Mouse (Mus musculus): ENCODE results near the gene Zfp784. TPM values are rescaled to one million over a fixed set of nuclear protein-coding genes. Genes with fewer than 3 reads are reported as not detected.
"Not testable (repeated sequence)": the region's sequence is repeated elsewhere in the genome, so short reads cannot be mapped to it uniquely, and the experiment has no call there.

Gene Zfp784
- total RNA-seq, 2 experiments from 2014 or later, result 5.2 to 5.6 TPM

DNA sequence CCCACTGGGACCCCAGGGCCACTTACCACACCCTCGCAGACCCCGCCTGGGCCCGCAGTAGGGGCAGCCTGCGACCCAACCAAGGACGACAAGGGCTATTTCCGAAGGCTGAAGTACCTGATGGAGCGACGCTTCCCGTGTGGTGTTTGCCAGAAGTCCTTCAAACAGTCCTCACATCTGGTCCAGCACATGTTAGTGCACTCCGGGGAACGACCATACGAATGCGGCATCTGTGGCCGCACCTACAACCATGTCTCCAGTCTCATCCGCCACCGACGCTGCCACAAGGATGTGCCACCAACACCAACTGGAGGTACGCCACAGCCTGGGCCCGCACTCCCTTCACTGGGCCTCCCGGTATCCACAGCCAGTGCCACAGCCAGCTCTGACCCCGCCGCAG lies 8.7 kb downstream of the Zfp784 start:
- intact Hi-C loops (cut with DNase I), result no loop called here
- DNase-seq, result no peak

GRCm38 (mm10) chr7:5021197-5021596 lies 17.0 kb downstream of the Zfp784 start:
- intact Hi-C loops (cut with DNase I), result no loop called here
- DNase-seq, result no peak

DNA sequence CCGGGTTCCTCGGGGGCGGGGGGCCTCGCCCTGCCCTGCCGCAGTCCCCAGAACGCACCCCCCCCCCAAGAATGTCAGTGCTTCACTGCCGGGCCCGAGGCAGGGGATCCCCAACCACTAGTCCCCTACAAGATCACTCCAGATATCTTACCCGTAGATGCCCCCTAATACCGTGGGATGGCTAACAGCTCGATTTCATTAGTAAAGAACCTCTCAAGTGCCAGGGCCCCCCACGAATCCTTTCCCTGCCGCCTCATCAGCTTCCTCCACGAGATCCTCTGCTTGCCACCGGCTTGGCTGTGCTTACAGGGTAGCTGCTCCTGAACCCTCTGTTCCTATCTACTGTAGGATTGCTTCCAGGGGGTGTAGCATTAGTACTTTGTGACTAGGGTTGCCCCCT lies 17.6 kb downstream of the Zfp784 start:
- DNase-seq, result no peak
- intact Hi-C loops (cut with DNase I), result no loop called here

DNA sequence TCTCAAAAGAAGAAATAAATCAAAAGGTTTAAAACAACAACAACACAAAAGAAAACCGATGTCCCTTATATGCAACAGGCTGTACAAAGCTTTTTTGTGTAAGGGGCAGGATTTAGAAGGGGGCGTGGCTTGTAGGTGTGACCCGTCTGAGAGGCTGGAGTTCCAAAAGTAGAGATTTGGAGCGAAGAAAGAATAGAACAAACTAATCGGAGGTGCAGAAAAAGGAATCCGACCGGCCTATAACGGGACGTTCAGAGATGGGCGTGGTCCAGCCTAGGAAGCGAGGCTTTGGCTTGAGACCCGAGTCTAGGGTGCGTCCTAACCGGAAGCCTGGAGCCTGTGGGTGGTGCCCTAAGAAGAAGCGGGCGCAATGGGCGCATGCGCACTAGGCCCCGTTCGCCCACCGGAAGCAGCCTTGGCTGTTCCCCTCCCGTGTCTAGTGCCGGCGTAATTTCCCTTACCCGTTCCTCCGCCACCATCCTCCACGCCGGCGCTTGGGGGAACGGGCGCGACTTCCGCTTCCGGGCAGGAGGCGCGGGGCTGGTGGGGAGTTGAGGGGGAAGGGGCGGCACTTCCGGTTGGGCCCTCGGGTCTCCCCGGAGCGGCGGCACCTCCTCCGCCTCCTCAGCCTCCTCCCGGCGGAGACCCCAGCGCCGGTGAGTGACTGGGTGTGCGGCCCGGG lies 18.1 kb downstream of the Zfp784 start, which contains the start of the genes Zfp865 and Ccdc106:
Gene Zfp865, plus strand, starts transcription at position 377 of the 682 bp plus-strand sequence.
Gene Ccdc106, plus strand, starts transcription at position 554 of the 682 bp plus-strand sequence.
- intact Hi-C loops (cut with DNase I), result loop anchor here (5.0 kb wide), 1 partner anchor 32 kb away; the partner anchor contains the start of gene Zfp580

DNA sequence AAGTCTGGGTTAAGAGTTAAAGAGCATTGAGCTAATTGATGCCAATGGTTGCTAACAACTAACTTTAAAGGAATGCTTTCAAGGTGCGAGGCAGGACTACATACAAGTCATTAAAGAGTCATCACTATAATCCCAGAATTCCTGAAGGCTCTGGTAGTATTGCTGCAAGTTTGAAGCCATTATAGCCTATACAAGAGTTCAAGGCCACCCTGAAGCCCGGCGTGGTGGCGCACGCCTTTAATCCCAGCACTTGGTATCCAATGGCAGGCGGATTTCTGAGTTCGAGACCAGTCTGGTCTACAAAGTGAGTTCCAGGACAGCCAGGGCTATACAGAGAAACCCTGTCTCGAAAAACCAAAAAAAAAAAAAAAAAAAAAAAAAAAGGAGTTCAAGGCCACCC lies 18.7 kb downstream of the Zfp784 start:
- intact Hi-C loops (cut with DNase I), result loop anchor here (5.0 kb wide), 1 partner anchor 33 kb away; the partner anchor contains the start of gene Zfp580
- not testable (repeated sequence) for DNase-seq

More for the DNA sequence above, 18.1 kb downstream of the Zfp784 start, which contains the start of the genes Zfp865 and Ccdc106:
- peak; percentile 99 for DNase-seq

GRCm38 (mm10) chr7:5017931-5018330 lies 20.3 kb downstream of the Zfp784 start:
- DNase-seq, result no peak
- intact Hi-C loops (cut with DNase I), result loop anchor here (5.0 kb wide), 1 partner anchor 34 kb away; the partner anchor contains the start of gene Zfp580

DNA sequence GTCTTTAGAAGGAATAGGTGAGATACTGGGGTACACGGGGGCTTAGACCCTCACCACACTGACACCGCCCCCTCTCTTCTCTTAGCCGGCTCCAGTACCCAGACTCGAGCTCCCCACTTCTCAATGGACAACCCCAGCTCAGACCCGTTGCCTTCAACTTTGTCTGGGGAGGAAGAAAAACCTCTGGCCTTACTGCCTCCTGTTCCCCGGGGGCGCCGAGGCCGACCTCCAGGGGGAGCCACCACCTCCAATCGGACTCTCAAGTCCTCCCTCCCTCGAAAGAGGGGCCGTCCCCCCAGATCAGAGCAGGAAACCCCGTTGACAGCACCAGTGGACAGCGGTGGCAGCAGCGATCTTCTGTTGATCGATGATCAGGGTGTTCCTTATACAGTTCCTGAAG lies 20.9 kb downstream of the Zfp784 start:
- intact Hi-C loops (cut with DNase I), result loop anchor here (5.0 kb wide), 1 partner anchor 35 kb away; the partner anchor contains the start of gene Zfp580
- DNase-seq, result no peak

DNA sequence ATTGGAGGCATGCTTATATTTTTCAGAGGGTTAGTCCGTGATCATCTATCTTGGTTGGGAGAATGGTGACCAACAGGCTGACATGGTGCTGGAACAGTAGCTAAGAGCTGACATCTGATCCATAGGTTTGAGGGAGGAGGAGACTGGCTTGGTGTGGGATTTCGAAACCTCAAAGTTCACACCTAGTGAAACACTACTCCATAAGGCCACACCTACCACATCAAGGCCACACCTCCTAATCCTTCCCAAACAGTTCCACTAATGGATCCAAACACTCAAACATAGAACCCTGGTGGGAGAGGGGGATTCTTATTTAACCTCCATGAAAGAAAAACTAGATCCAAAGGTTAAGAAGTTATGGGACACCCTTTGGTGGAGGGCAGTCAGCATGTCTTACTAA lies 21.3 kb downstream of the Zfp784 start:
- no peak for DNase-seq
- intact Hi-C loops (cut with DNase I), result loop anchor here (5.0 kb wide), 1 partner anchor 35 kb away; the partner anchor contains the start of gene Zfp580

DNA sequence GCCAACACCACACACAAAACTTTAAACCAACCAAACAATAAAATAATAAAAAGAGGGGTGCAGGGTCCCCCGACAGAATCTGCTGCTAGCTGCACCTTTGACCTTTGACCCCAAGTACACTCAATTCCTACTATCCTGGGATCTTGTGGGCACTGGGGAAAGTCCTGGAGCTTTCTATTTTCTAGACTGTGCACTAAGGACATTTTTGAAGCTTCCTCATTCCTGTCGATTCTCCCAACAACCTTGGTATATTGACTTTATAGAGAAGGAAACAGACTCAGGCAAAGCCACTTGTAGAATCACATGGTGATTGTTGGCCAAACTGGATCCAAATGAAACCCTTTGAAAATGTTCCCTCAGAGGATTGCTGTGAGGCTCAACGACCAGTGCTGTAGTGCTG lies 22.2 kb downstream of the Zfp784 start:
- no peak for DNase-seq
- intact Hi-C loops (cut with DNase I), result loop anchor here (5.0 kb wide), 1 partner anchor 36 kb away; the partner anchor contains the start of gene Zfp580

DNA sequence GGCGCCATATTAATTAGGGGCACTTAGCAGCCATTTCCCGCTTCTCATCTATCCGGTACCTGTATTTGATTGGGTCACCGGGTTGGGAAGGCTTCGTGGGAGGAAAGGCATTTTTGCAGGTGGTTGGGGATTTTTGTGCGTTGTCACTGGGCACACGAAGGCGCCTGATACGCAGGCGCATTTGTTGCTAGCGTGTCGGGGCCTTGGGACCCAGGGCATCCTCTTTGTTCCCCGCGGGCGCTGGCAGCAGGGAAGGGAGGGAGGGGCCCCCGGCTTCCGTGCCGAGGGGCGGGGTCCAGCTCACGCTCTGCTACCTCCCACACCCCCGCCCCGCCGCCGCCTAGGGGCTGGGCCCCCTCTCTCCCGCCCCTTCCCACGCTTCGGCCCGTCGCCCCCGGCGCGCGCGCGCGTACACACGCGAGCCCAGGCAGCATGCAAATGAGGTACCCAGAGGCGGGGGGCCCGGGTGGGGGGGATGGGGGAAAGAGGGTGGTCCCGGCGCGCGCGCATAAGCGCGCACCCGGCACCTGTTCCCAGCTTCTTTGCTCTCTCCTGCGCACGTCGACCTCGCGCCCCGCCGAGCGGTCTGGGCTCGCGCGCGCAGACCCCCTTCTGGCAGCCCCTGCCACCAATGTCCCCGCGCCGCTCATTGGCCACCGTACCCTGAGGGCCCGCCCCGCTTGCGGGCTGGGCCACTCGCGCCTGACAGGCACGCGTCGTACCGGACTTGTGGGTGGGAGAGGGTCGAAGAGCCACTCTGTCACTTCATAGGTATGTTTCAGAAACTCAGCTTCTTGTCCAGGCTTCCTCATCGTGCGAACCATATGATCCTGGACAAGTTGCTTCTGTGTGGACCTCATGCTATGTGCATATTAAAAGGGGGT lies 22.9 kb downstream of the Zfp784 start, which contains the start of gene Gm44973:
Gene Gm44973, plus strand, starts transcription at position 379 of the 884 bp plus-strand sequence.
- intact Hi-C loops (cut with DNase I), result loop anchor here (5.0 kb wide), 1 partner anchor 37 kb away; the partner anchor contains the start of gene Zfp580
- DNase-seq, result peak; percentile 98

DNA sequence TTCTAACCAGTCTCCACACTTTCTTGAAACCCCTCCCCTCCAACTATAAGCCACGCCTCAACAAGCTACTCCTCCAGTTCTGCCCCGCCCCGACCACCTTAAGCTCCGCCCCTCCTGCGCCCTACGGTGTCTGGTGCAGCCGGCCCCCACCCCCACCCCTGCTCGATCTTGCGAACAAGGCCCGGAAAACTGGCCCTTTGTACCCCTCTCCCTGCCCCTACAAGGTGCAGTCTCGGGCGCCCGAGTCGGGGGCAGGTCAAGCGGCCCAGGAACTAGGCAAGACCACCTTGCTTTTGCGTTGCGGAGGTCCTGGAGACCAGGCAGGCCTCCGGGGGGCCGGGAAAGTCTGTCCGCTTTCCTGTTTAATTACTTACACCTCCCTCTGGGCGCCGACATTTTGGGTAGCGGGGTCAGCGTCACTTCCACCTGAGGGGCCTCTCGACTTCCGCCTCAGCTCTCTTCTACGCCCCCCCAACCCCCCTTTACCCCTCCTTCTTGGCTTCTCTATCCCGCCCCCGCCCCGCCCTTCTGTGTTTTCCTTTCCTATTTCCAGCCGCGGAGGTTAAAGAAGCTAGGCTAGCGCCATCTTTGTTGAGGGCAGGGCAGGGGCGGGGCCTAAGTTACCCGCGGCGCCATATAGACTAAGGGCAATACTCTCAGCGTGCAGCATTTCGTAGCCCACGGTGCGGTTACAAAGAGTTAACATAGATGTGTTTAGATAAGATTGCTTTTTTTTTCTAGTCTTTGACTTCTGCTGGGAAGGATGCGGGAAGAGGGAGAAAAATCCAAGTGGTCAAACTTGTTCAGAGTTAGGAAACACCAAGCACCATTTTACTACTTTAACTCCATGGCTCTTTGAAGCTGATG lies 23.8 kb downstream of the Zfp784 start, which contains the start of the genes Zfp524 and Fiz1:
Gene Zfp524, plus strand, starts transcription at position 165 of the 867 bp plus-strand sequence.
Gene Fiz1, minus strand, starts transcription at position 447 of the 867 bp plus-strand sequence.
- intact Hi-C loops (cut with DNase I), result loop anchor here (5.0 kb wide), 1 partner anchor 38 kb away; the partner anchor contains the start of gene Zfp580
- peak; percentile 97 for DNase-seq

DNA sequence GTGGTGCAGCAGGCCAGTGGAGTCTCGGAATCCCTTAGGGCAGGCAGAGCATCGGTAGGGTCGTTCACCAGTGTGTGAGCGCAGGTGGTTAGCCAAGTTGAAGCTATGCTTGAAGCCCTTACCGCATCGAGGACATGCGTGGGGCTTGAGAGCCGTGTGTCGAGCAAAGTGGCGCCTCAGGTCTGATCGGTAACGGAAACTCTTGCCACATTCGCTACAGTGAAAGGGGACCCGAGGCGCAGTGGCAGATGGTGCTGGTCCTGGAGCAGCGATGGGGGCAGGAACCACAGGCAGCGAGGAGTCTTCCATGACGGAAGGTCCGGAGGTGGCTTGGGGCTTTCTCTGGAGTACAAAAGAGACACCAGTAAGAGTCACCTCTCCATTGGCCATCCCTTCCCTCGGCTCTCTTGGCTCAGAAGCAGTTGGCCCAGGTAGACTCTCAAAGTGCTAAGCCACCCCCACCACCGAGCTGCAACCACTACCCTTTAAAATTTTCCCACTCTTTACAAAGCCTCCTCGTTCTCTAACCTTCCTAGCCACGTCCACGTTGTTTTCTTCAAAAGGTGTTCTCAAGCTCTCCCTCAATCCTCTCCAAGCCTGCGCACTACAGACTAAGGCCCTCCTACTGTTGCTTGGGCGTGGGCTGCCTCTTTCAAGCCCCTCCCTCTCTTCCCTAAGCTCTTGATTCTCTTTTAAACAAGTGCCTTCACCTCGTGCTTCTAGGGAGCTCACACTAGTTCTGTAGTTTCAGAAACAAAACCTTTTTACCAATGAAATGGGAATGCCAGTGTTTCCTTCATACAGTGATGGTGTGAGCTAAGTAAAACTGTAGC lies 25.3 kb downstream of the Zfp784 start:
- no peak for DNase-seq
- intact Hi-C loops (cut with DNase I), result no loop called here

DNA sequence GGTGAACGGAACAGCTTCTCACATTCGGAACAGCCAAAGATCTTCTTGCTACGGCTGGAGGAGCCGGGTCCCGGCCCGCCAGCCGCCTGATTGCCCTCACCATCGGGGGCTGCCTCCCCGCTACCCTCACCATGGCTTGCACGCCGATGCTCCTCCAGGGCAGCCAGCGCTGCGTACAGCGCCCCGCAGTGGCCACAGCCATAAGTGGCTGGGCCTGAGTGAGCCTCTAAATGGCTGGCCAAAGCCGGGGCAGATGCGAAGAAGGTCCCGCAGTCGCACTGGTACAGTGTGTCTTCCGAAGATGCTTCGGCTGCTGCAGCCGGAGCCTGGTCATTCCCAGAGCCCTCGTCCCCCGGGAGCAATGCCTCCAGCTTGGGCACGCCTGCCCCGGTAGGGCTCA lies 30.0 kb downstream of the Zfp784 start:
- no peak for DNase-seq
- intact Hi-C loops (cut with DNase I), result no loop called here

GRCm38 (mm10) chr7:5002876-5003275 lies 35.4 kb downstream of the Zfp784 start:
- intact Hi-C loops (cut with DNase I); DNase-seq: not testable (repeated sequence)

- intact Hi-C loops (cut with DNase I), result no loop called here
- no peak for DNase-seq
Observed at GRCm38 (mm10) chr7:4999876-5000275, 38.4 kb downstream of the Zfp784 start.

GRCm38 (mm10) chr7:4996934-4997333 lies 41.3 kb downstream of the Zfp784 start:
- intact Hi-C loops (cut with DNase I), result no loop called here
- DNase-seq, result no peak

GRCm38 (mm10) chr7:4996003-4996895 lies 42.0 kb downstream of the Zfp784 start, which contains the start of gene Zfp579:
Gene Zfp579, minus strand, starts transcription at chr7:4996158.
- DNase-seq, result peak; percentile 96
- intact Hi-C loops (cut with DNase I), result no loop called here
